Mouse (Mus musculus) CD8-positive naive resting alpha-beta T cell, adult 57 days (primary cell): Measurements from ENCODE around the gene Eml1. TPM values are rescaled to one million over a fixed set of nuclear protein-coding genes. Genes with fewer than 3 reads are reported as not detected.

ENCODE experiments used
- total RNA-seq: library from RNA; stranded (reverse); gene quantifications from one replicate; pipeline ENCODE4 v1.2.4, GENCODE M21; 2023

Eml1 gene
- 0.15 TPM for total RNA-seq

DNA sequence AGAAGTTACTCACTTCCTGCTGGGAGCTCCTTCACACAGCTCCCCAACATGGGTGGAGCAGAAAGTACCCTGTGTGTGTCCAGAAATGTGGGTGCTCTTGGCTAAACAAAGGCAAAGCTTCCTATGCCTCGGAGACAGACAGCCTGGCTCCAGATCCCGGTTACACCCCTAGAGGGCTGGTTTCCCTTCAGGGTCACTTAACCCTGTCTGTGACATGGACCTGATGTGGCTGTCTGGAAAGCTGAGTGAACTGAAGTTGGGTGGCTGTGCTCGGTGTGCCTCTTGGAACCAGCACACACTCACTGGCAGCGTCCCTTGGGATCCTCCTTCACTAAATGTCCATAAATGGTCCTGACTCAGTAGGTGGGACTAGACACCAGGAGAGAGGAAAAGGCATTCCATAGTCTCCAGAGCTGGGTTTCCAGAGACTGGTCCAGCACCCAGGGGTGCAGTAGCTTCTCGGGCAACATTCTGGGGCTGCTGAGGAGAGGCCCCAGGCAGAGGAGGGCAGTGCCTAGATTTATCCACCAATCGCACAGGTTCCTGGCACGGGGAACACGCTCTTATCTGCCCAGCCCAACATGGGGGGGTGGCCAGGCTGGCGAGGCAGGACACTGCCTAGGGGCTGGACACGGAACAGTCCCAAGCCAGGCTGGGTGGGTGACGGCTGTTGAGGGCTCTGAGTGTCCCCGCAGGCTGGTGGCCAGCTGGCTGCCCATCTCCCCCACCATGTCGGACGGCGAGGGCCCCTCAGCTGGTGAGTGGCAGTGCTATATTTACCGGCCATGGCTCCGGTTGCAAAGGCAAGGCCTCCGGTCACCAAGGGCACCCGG, at the start of gene Eml1:
Eml1 (plus strand) TSS at position 362 of the 833 bp plus-strand sequence.

DNA sequence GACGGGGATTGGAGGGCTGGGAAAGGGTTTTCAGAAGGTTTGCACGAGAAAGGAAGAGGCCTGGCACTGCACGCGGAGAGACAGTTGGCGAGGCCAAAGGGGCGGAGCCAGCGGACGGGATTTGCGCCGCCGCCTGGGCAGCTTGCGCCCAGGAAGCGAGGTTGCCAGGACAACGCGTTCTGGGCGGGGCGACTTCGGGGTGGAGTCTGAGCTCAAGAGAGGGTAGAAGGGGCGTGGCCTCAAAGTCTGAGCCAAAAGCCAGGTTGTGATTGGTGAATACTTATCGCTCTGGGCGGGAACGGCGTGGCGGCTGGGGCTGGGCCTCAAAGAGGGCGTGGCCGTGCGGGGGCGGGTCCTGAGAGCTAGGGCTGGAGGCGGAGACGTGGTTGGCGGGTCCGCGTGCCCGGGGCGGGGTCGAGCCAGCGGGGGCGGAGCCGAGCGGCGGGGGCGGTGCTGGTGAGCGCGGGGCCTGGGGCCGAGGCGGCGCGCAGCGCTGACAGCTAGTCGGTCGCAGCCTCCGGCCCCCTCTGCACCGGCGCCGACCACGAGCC, 36.8 kb upstream of the Eml1 start, which contains the start of gene Cyp46a1:
Cyp46a1 (plus strand) TSS at position 487 of the 551 bp plus-strand sequence.

DNA sequence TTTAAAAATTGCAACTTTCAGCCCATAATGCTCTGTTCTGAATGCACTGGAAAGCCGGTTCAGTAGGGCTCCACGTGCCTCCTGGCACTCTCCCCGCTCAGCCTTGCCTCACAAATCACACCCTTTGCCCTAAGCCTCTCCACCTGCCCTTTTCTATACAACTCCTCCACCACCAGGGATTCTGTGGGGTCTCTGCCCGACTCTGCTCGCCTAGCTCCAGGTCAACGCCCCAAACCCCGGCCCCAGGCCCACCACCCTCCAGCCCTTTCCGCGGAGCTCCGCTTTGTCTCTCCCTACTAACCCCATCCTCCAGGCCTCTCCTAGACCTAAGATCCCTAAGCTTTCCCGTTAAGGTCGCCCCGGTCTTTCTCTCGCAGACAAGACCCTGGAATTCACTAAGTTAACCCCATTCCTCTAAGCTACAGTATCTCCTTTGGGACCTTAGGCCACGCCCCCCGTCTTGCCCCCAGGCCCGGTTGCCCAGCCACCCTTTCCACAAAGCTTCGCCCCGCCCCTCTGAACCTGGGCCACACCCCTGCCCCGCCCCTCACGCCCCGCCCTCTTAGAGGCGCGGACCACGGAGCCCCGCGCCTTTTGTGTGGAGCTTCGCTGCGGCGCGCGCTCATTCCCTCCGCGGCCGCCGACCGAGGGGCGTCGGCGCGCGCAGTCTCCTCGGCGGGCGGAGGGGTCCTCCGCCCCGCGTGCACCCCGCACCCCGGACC, 183.5 kb downstream of the Eml1 start, which contains the start of gene Evl:
Evl (plus strand) TSS at position 601 of the 722 bp plus-strand sequence.

Other genes with a start within 250 kb of the Eml1 start
- gene Setd3, start 191.6 kb upstream of the Eml1 start, total RNA-seq = 69.0 TPM
- gene Ccnk, start 191.4 kb upstream of the Eml1 start, total RNA-seq = 82.5 TPM
- 1.9 TPM for gene Ccdc85c, start 95.5 kb upstream of the Eml1 start, total RNA-seq
- not detected for gene Hhipl1, start 64.7 kb upstream of the Eml1 start, total RNA-seq
- gene Cyp46a1, start 36.6 kb upstream of the Eml1 start, total RNA-seq = not detected
- 1,121 TPM for gene Evl, start 183.8 kb downstream of the Eml1 start, total RNA-seq